Mouse (Mus musculus): ENCODE results near the gene Manbal. TPM values are rescaled to one million over a fixed set of nuclear protein-coding genes. Genes with fewer than 3 reads are reported as not detected.

The Manbal gene
- total RNA-seq, 4 experiments from 2014 or later: 36.3 to 40.3 (median 36.5) TPM

DNA sequence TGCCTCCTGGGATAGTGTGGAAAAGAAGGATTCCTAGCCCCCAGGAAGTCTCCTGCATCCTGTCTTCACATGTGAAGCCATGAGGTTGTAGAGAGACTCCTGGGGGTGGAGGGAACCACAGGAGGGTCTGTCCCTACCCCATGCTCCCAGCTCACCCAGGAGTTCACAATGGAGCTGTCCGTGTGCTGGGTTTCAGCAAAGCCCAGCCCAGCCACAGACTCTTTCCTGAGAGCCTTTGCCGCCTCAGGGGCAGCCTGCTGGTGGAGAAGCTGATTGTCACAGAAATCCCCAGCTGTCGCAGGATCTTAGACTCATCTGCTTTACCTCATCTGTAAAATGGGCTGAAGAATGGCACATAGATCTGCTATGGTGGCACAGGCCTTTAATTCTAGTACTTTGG is 69.7 kb downstream of the Manbal start:
- DNase-seq: no peak

DNA sequence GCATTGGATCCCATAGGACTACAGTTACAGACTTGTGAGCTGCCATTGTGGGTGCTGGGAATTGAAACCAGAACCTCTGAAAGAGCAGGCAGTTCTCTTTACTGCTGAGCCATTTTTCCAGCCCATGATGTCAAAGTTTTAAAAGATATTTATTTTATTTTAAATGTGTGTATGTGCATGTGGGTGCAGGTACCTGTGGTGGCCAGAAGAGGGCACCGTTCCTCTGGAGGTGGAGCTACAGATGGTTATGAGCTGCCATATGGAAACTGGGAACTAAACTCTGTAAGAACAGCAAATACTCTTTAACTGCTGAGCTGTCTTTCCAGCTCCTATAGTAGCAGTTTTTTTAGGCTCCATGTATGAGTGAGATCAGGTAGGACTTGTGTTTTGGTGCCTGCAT is 74.0 kb downstream of the Manbal start:
- DNase-seq: no peak

Other genes starting within 250 kb of the Manbal start
- 10 to 100 TPM; 22.4 to 38.9 (median 31.0) TPM for gene Samhd1, start 232.3 kb upstream of the Manbal start, total RNA-seq (2022)
- gene Rbl1, start 163.1 kb upstream of the Manbal start, total RNA-seq (2022): 1 to 10 TPM; 3.6 to 6.1 (median 5.2) TPM
- 100 to 1,000 TPM; 315 to 330 (median 326) TPM for gene Rpn2, start 88.6 kb upstream of the Manbal start, total RNA-seq (2022)
- gene Mroh8, start 88.0 kb upstream of the Manbal start, total RNA-seq (2022): under 1 TPM; 0.17 to 0.89 (median 0.31) TPM
- gene Ghrh, start 20.1 kb upstream of the Manbal start, total RNA-seq (2022): not detected
- gene Src, start 50.9 kb downstream of the Manbal start, total RNA-seq (2022): 10 to 100 TPM; 18.3 to 32.9 (median 24.8) TPM
- 100 to 1,000 TPM in 2 of 4 experiments, 10 to 100 TPM in 2; 42.5 to 190 (median 123) TPM for gene Nnat, start 192.5 kb downstream of the Manbal start, total RNA-seq (2022)
- 10 to 100 TPM; 81.0 to 96.7 (median 91.6) TPM for gene Blcap, start 203.7 kb downstream of the Manbal start, total RNA-seq (2022)

Measured in adrenal gland, adult 8-10 months (tissue).